Mouse (Mus musculus): Measurements from ENCODE around the gene Ppp1r12b. TPM values are rescaled to one million over a fixed set of nuclear protein-coding genes. Genes with fewer than 3 reads are reported as not detected.

The Ppp1r12b gene
- total RNA-seq, 2 experiments from 2014 or later = 10.5 to 11.4 TPM

DNA sequence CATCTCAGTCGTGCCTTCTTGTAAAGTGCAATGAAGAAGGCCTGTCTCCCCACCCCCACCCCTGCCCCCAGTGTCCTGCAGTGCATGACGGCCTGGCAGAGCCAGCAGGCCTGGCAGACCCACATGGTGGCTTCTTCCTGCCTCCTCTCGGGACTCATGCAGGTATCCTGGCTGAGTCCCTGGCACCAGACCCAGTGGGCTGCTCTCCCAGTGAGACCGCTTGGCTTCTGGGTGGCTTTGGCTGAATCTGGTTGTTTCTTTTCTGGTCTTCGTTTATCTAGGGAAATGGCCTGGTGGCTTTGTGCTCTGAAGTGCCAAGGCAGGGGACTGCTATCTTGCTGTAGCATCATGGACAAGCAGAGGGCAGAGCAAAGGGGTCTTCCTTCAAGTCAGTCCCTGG lies 240.7 kb downstream of the Ppp1r12b start:
- no peak for DNase-seq

GRCm38 (mm10) chr1:134714166-134714565 lies 241.6 kb downstream of the Ppp1r12b start:
- no peak for DNase-seq

GRCm38 (mm10) chr1:134713421-134713969 lies 242.2 kb downstream of the Ppp1r12b start:
- DNase-seq = no peak

- no peak for DNase-seq
Observed at GRCm38 (mm10) chr1:134712781-134713299, 242.9 kb downstream of the Ppp1r12b start.

DNA sequence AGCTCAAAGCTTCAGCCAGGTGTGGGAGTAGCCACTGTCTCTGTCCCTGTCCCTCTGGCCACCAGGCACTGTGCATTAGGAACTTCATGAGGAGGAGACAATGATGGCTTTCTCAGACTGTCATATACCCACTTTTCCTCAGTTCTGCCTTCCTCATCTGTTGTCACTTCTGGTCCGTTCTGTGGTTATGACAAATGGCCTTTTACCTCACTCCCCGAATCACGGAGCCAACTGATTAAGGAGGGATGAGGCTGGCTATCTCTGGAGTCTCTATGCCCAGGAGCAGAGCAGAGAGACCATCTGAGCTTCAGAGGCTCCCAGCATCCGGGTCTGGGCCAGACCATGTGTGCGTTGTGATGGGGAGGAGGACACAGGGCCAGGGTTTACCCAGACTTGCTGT lies 244.1 kb downstream of the Ppp1r12b start:
- DNase-seq = no peak

DNA sequence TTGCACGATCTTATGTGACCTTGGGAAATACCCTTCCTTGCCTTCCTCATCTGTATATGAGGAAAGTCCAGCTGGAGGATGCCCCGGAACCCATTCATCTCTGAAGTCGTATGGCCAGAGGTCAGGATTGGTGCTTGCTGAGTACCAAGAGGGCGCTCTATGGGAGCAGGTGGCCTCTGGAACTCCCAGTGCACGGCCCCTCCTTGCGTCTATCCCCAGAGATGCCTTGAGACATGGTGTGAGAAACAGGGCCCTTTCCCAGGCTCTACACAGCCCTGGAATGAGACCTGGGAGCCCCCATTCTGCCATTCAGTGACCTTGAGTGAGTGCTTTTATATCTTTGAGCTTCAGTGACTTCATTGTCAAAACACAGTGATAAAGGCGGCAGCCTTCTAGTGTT lies 244.7 kb downstream of the Ppp1r12b start:
- DNase-seq = no peak

DNA sequence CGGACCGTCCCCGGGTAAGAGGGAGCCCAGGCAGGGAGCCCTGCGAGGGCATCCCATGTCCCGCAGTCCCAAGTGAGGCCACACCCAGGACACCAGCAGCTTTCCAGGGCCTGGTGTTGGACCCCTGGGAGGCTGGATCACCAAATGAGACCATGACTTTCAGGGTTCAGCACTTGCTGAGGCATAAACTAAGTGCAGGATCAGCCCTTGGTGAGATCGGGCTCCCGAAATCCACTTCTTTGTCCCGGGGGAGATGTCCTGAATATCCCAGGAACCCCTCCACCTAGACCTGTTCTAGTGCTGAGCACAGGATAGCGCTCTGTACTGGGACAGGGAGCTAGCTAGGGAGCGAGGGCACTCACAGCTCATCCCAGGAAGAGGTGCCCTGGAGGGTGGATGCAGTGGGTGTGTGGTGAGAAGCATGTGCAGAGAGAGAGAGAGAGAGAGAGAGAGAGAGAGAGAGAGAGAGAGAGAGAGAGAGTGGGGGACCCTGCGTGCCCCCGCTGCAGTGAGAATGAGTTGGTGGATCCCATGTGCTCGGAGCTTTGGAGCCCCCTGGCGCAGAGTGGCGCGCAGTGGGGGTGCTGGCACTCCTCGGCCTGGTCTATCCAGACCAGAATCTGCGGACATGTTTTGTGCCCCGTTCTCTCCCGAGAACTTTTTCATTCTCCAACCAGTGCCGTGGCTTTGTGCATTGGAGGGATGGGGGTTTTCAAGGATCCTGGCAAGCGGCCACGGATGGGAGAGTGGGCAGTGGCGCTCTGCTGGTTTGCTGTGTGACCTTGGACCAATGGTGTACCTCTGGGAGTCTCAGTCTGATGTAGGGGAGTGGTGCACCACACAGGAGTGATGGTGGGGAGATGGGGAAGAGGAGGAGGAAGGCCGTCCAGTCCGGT lies 246.1 kb downstream of the Ppp1r12b start:
- DNase-seq = no peak

DNA sequence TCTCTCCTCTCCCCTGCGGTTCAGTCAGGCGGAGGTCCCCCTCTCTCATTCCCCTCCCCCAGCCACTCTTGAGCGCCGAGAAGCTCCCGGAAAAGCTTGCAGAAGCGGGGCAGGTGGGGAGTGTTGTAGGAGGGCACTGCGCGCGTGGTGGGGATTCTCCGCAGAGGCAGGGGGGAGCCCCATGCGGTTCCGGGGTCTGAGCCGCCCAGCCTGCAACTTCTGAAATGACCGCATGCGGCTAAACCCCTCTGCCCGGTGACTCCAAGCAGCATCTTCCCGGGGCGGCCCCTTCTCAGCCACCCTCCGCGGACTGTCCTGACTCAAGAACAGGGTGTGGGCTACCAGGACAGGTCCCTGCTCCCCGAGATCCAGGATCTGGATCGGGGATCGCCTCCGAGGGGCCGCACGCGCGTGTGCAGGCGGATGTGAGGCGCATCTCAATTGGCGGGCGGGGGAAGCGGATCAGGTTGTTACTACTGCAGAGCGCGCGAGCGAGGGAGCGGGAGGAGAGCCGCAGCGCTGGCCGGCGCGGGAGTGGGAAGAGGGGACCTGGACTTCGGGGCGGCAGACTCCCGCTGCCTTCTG lies 246.8 kb downstream of the Ppp1r12b start:
- DNase-seq = peak in 1 of 2 experiments; percentile 35

GRCm38 (mm10) chr1:134708274-134708673 lies 247.5 kb downstream of the Ppp1r12b start:
- no peak for DNase-seq

GRCm38 (mm10) chr1:134707516-134707915 lies 248.2 kb downstream of the Ppp1r12b start:
- DNase-seq = no peak

GRCm38 (mm10) chr1:134706549-134706948 lies 249.2 kb downstream of the Ppp1r12b start:
- DNase-seq = no peak

Small RNA genes within 50 kb of the gene (microRNA-seq; reads per million reads assigned to microRNA genes)
- not detected for gene Gm22232

Other genes starting within 250 kb of the Ppp1r12b start
- gene Ube2t, start 6.6 kb upstream of the Ppp1r12b start, total RNA-seq (2021) = 1 to 10 TPM; 2.5 to 3.3 TPM
- gene Lgr6, start 149.3 kb upstream of the Ppp1r12b start, total RNA-seq (2021) = 1 to 10 TPM; 1.2 to 2.2 TPM
- gene Ptpn7, start 176.8 kb upstream of the Ppp1r12b start, total RNA-seq (2021) = 1 to 10 TPM in 1 of 2 experiments, under 1 TPM in 1; 0.63 to 1.1 TPM
- gene Arl8a, start 190.9 kb upstream of the Ppp1r12b start, total RNA-seq (2021) = 10 to 100 TPM; 52.5 to 56.3 TPM
- gene Gpr37l1, start 211.7 kb upstream of the Ppp1r12b start, total RNA-seq (2021) = 1 to 10 TPM in 1 of 2 experiments, under 1 TPM in 1; 0.83 to 1.5 TPM